Mouse (Mus musculus) megakaryocyte, adult 5-6 weeks (primary cell): Measurements from ENCODE around the gene Higd2a. TPM values are rescaled to one million over a fixed set of nuclear protein-coding genes. Genes with fewer than 3 reads are reported as not detected.
A peak's percentile ranks its signal among the peaks of the same experiment; 100 is the strongest.
"Not testable (repeated sequence)": the region's sequence is repeated elsewhere in the genome, so short reads cannot be mapped to it uniquely, and the experiment has no call there.

Experiments used
- ATAC-seq: 2 replicates; pipeline ENCODE4 v1.8.0; 2016; ENCODE audit warnings: mild to moderate bottlenecking, inconsistent platforms; ENCODE audit not compliant: poor library complexity, severe bottlenecking
- total RNA-seq, 2 experiments: library from RNA; stranded (forward) in 1 of 2; stranded (reverse) in 1 of 2; fragments of 153-499, 151-499 nt in 1 of 2; fragments of 221-1000, 200-1000 nt in 1 of 2; gene quantifications; 2 replicates each; pipeline versions ENCODE4 v1.2.3 to v1.2.4; 2015 to 2017

Higd2a gene
- total RNA-seq, 2 experiments from 2014 or later, result 66.2 to 144 TPM

- no peak for ATAC-seq
These were observed 8.6 kb upstream of the Higd2a start for GRCm38 (mm10) chr13:54581385-54581784.

- ATAC-seq, result no peak
These were observed 7.9 kb upstream of the Higd2a start for GRCm38 (mm10) chr13:54582126-54582525.

GRCm38 (mm10) chr13:54582860-54583259 lies 7.1 kb upstream of the Higd2a start:
- ATAC-seq, result no peak

- no peak for ATAC-seq
These were observed 4.2 kb upstream of the Higd2a start for GRCm38 (mm10) chr13:54585831-54586230.

GRCm38 (mm10) chr13:54589414-54589995 lies 502 bp upstream of the Higd2a start:
- ATAC-seq, result peak; percentile 27

- ATAC-seq, result no peak
These were observed 1.9 kb downstream of the Higd2a start for GRCm38 (mm10) chr13:54591776-54592356.

GRCm38 (mm10) chr13:54593617-54594016 lies 3.6 kb downstream of the Higd2a start:
- ATAC-seq, result no peak

- ATAC-seq, result no peak
These were observed 6.2 kb downstream of the Higd2a start for GRCm38 (mm10) chr13:54596107-54596690.

- no peak for ATAC-seq
These were observed 6.9 kb downstream of the Higd2a start for GRCm38 (mm10) chr13:54596870-54597269.

GRCm38 (mm10) chr13:54598622-54599143 lies 8.7 kb downstream of the Higd2a start:
- ATAC-seq, result no peak

- no peak for ATAC-seq
These were observed 12.7 kb downstream of the Higd2a start for GRCm38 (mm10) chr13:54602639-54603111.

- ATAC-seq, result no peak
These were observed 13.5 kb downstream of the Higd2a start for GRCm38 (mm10) chr13:54603501-54603900.

GRCm38 (mm10) chr13:54604221-54604620 lies 14.2 kb downstream of the Higd2a start:
- ATAC-seq, result no peak

- no peak for ATAC-seq
These were observed 15.4 kb downstream of the Higd2a start for GRCm38 (mm10) chr13:54605426-54605825.

- ATAC-seq, result no peak
These were observed 17.2 kb downstream of the Higd2a start for GRCm38 (mm10) chr13:54607204-54607603.

- no peak for ATAC-seq
These were observed 18.0 kb downstream of the Higd2a start for GRCm38 (mm10) chr13:54608002-54608401.

- ATAC-seq, result no peak
These were observed 18.7 kb downstream of the Higd2a start for GRCm38 (mm10) chr13:54608666-54609065.

- ATAC-seq, result no peak
These were observed 19.3 kb downstream of the Higd2a start for GRCm38 (mm10) chr13:54609301-54609700.

GRCm38 (mm10) chr13:54610613-54610971 lies 20.6 kb downstream of the Higd2a start:
- no peak; the same call in 1 of the 2 replicates for ATAC-seq

- ATAC-seq, result peak; percentile 86
These were observed 21.2 kb downstream of the Higd2a start, which contains the start of gene Cltb for GRCm38 (mm10) chr13:54610972-54611754. Cltb (minus strand) TSS chr13:54611344.

- ATAC-seq, result not testable (repeated sequence)
These were observed 23.1 kb downstream of the Higd2a start for GRCm38 (mm10) chr13:54613141-54613540.
